Mouse (Mus musculus) urinary bladder, postnatal 10 days (tissue): ENCODE measurements around the gene Fzd10.

Experiments
- DNase-seq: peaks from one replicate; pipeline ENCODE4 v3.0.0; 2022; ENCODE audit warnings: low spot score

Fzd10 gene

GRCm38 (mm10) chr5:128601036-128602019, 684 bp downstream of the Fzd10 start:
- no peak for DNase-seq

- DNase-seq = no peak
Observed at GRCm38 (mm10) chr5:128603693-128604092, 3.0 kb downstream of the Fzd10 start.

DNA sequence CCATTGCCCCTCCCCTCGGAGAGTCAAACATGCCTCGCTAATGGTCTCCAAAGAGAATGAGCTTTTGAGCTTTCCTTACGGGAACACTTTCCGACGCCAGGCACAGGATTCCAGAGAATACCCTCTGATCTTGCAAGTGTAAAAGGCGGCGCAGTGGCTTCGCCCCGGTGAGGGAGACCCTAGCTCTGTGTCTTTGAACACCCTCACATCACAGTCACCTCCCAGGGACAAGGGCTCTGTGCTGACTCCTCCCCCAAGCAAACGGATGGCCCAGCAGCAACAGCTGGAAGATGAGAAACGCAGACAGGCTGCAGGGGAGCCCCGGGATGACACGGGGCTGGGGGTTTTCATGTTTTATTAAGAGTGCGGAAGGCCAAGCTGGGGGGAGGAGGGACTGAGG, 6.0 kb downstream of the Fzd10 start:
- DNase-seq = no peak

DNA sequence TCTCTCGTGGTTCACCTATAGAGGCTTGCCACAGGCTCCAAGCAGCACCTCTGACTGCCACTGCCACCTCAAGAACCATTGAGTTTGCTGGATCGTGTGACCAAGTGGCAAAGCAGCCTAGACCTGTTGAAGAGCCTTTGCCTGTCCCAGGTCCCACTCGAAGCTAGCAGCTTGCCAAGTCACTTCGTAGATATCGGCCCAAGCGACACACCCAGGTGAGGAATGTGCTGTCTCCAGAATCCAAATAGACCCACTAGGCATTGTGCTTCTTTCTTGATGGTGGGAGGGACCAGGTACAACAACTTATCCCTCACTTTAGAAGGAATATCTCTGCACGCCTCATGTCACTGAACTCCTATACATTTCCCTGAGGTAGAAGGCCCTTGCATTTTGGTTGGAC, 8.4 kb downstream of the Fzd10 start:
- no peak for DNase-seq

- DNase-seq = no peak
Observed at GRCm38 (mm10) chr5:128617621-128618020, 17.0 kb downstream of the Fzd10 start.

- DNase-seq = no peak
Observed at GRCm38 (mm10) chr5:128619987-128620386, 19.3 kb downstream of the Fzd10 start.

GRCm38 (mm10) chr5:128620408-128620807, 19.8 kb downstream of the Fzd10 start:
- DNase-seq = no peak

- no peak for DNase-seq
Observed at GRCm38 (mm10) chr5:128627763-128628162, 27.1 kb downstream of the Fzd10 start.

DNA sequence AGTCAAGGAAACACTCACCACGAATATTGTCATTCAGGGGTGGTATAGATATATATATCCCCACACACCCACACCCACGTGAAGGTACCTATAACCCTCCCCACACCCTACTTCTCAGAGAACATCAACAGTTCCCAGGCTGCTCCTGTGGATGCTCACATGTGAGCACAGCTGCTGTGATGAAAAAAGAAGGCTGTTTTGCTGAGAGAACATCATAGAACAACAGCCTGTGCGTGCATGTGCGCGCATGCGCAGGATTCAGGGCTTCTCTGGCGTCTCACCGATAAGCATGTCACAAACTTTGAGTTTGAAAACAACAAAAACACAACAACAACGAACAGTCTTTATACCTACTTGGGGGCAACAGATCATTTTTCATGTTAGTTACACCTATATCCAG, 36.0 kb downstream of the Fzd10 start:
- no peak for DNase-seq

- no peak for DNase-seq
Observed at GRCm38 (mm10) chr5:128637071-128638015, 36.7 kb downstream of the Fzd10 start.

- no peak for DNase-seq
Observed at GRCm38 (mm10) chr5:128638716-128639115, 38.1 kb downstream of the Fzd10 start.

GRCm38 (mm10) chr5:128643065-128643464, 42.4 kb downstream of the Fzd10 start:
- no peak for DNase-seq

DNA sequence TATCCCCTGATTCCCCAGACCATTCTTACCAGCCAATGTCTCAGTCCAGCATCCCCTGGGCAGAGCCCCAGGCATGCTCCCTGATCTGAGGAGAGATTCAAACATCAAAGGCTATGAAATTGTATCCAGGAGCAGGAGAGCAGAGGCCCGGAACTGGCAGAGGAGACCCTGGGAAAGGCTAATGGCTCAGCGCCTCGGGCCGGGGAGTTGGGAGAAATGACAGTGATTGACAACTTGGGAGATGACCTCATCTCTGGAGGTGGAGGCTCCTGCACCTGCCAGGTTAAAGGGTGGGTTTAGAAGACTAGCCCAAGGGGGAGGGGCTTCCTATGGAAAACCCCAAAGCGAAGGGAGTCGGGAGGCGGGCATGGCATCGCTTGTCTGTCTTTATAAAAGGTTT, 45.1 kb downstream of the Fzd10 start:
- DNase-seq = no peak

GRCm38 (mm10) chr5:128646286-128646685, 45.6 kb downstream of the Fzd10 start:
- no peak for DNase-seq

DNA sequence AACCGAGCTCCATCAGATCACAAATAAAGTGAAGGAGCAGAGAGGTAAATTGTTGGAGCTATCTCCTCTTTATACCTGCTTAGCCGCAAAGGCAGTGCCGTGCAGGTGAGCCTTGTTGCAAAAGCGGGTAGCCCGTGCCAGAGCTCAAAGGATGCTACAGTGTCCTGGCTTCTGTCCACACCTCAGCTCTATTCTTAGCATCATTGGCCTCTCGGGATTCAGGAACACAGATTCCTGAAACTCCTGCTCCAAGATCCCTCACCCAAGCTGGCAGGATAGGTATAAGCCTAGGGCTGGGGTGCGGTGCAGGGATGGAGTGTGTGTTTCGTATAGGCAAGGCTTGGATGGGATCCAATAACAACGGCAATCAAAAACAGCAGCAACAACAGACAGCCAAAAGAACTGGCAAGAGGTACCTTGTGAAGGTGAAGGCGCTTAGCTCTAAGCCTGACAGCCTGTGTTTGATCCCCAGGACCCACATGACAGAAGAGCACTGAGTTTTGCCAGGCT, 46.6 kb downstream of the Fzd10 start:
- no peak for DNase-seq

DNA sequence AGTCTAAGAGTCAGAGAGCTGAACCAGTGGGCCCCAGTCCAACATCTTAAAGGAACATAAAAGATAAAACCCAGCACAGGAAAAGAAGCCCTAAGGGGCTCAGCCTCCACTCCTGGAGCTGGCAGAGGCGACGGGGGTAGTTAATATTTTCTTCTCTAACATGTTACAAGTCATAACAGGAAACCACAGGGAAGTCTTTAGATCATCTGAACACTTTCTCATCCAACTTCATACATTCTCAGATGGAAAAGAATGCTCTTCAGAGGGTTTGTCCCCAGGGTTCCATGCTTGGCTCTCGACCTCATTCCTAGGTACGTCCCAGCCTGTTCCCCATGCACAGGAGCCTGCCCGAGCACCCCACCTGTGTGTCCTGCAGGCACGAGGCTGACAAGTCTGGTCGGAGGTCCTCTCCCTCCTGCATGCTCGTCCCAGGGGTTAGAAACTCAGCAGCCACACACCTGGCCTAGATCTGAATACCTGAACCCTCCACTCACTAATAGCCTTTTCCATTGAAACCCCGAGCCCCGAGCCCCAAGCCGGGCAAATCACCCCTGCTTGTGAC, 48.8 kb downstream of the Fzd10 start:
- no peak for DNase-seq
